Mouse (Mus musculus): ENCODE results near the gene Adamts18.

Adamts18 gene

GRCm38 (mm10) chr8:113763592-113764355 lies 84.8 kb downstream of the Adamts18 start:
- no peak for DNase-seq (ENCODE audit: extremely low read depth, insufficient read length, low spot score)

GRCm38 (mm10) chr8:113762101-113762500 lies 86.4 kb downstream of the Adamts18 start:
- no peak for DNase-seq (ENCODE audit: extremely low read depth, insufficient read length, low spot score)

GRCm38 (mm10) chr8:113755866-113756265 lies 92.7 kb downstream of the Adamts18 start:
- DNase-seq (ENCODE audit: extremely low read depth, insufficient read length, low spot score): no peak

- no peak for DNase-seq (ENCODE audit: extremely low read depth, insufficient read length, low spot score)
Observed at GRCm38 (mm10) chr8:113753153-113753552, 95.4 kb downstream of the Adamts18 start.

GRCm38 (mm10) chr8:113752349-113752748 lies 96.2 kb downstream of the Adamts18 start:
- DNase-seq (ENCODE audit: extremely low read depth, insufficient read length, low spot score): no peak

GRCm38 (mm10) chr8:113735496-113736060 lies 113.0 kb downstream of the Adamts18 start:
- DNase-seq (ENCODE audit: extremely low read depth, insufficient read length, low spot score): no peak

GRCm38 (mm10) chr8:113725331-113725730 lies 123.2 kb downstream of the Adamts18 start:
- DNase-seq (ENCODE audit: extremely low read depth, insufficient read length, low spot score): no peak

GRCm38 (mm10) chr8:113723873-113724538 lies 124.5 kb downstream of the Adamts18 start:
- no peak for DNase-seq (ENCODE audit: extremely low read depth, insufficient read length, low spot score)

- DNase-seq (ENCODE audit: extremely low read depth, insufficient read length, low spot score): peak; percentile 25
Observed at GRCm38 (mm10) chr8:113721459-113721858, 127.1 kb downstream of the Adamts18 start.

GRCm38 (mm10) chr8:113704968-113705367 lies 143.6 kb downstream of the Adamts18 start:
- DNase-seq (ENCODE audit: extremely low read depth, insufficient read length, low spot score): no peak

GRCm38 (mm10) chr8:113691622-113692343 lies 156.8 kb downstream of the Adamts18 start:
- no peak for DNase-seq (ENCODE audit: extremely low read depth, insufficient read length, low spot score)

- DNase-seq (ENCODE audit: extremely low read depth, insufficient read length, low spot score): no peak
Observed at GRCm38 (mm10) chr8:113688543-113688915, 160.0 kb downstream of the Adamts18 start.

- no peak for DNase-seq (ENCODE audit: extremely low read depth, insufficient read length, low spot score)
Observed at GRCm38 (mm10) chr8:113687889-113688542, 160.5 kb downstream of the Adamts18 start.

- DNase-seq (ENCODE audit: extremely low read depth, insufficient read length, low spot score): no peak
Observed at GRCm38 (mm10) chr8:113679361-113679760, 169.2 kb downstream of the Adamts18 start.

GRCm38 (mm10) chr8:113676811-113677210 lies 171.7 kb downstream of the Adamts18 start:
- DNase-seq (ENCODE audit: extremely low read depth, insufficient read length, low spot score): peak; percentile 70

GRCm38 (mm10) chr8:113675281-113675680 lies 173.3 kb downstream of the Adamts18 start:
- DNase-seq (ENCODE audit: extremely low read depth, insufficient read length, low spot score): peak; percentile 51

GRCm38 (mm10) chr8:113674611-113675010 lies 173.9 kb downstream of the Adamts18 start:
- DNase-seq (ENCODE audit: extremely low read depth, insufficient read length, low spot score): peak; percentile 65

- DNase-seq (ENCODE audit: extremely low read depth, insufficient read length, low spot score): no peak
Observed at GRCm38 (mm10) chr8:113673300-113673699, 175.2 kb downstream of the Adamts18 start.

GRCm38 (mm10) chr8:113672599-113673255 lies 175.8 kb downstream of the Adamts18 start:
- no peak for DNase-seq (ENCODE audit: extremely low read depth, insufficient read length, low spot score)

- no peak for DNase-seq (ENCODE audit: extremely low read depth, insufficient read length, low spot score)
Observed at GRCm38 (mm10) chr8:113669924-113670323, 178.6 kb downstream of the Adamts18 start.

Data from 3134 (cell line).